Mouse (Mus musculus) natural killer cell, adult 2 months (primary cell): ENCODE measurements around the gene Olfr469.
"Not testable (repeated sequence)": the region's sequence is repeated elsewhere in the genome, so short reads cannot be mapped to it uniquely, and the experiment has no call there.

Experiments used
- DNase-seq, 2 experiments: peaks; one replicate each; pipeline ENCODE4 v3.0.0; 2022; ENCODE audit warnings: low spot score in 2 of 2

The Olfr469 gene

DNA sequence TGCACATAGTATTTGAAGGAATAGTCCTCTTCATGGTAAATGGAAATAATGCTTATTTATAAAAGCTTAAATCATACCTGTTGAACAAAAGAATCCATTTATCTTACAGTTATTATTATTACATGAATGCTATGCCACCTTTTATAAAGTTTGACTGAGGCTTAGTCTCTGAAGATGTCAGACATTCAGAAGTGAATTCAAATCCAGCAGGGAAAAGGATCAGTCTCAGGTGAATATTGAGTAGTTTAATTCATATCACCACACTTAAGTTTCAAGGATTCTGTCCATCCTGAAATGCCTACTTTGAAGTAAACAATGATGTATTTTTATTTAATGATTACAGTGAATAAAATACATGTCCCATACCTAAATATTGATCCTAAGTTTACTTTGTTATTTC lies at the start of gene Olfr469:
Olfr469 (minus strand) TSS at position 101 of the 400 bp plus-strand sequence.
- not testable (repeated sequence) for DNase-seq

DNA sequence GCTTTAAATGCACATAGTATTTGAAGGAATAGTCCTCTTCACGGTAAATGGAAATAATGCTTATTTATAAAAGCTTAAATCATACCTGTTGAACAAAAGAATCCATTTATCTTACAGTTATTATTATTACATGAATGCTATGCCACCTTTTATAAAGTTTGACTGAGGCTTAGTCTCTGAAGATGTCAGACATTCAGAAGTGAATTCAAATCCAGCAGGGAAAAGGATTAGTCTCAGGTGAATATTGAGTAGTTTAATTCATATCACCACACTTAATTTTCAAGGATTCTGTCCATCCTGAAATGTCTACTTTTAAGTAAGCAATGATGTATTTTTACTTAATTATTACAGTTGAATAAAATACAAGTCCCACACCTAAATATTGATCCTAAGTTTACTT lies 22.0 kb upstream of the Olfr469 start, which contains the start of gene Olfr470:
Olfr470 (minus strand) TSS at position 101 of the 400 bp plus-strand sequence.
- not testable (repeated sequence) for DNase-seq

DNA sequence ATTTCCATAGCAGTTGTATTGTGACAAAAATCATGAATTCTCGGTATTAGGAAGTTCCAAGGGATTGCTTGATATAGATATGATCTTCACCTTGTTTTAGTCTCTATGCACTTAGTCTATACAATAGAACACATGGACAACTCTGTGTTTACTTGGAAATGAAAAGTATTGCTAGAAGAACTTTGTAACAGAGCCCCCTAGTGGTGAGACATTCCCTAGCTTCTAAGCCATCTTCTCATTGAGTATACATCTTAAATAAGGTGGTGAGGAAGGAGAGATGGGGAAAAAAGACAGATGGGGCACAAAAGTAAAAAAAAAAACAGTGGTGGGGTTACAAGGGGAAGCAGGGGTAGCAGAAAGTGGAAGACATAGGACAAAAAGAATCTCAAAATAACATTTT lies 16.4 kb upstream of the Olfr469 start:
- DNase-seq, result no peak

GRCm38 (mm10) chr7:107823867-107824266 lies 1.5 kb downstream of the Olfr469 start:
- DNase-seq, result not testable (repeated sequence)

DNA sequence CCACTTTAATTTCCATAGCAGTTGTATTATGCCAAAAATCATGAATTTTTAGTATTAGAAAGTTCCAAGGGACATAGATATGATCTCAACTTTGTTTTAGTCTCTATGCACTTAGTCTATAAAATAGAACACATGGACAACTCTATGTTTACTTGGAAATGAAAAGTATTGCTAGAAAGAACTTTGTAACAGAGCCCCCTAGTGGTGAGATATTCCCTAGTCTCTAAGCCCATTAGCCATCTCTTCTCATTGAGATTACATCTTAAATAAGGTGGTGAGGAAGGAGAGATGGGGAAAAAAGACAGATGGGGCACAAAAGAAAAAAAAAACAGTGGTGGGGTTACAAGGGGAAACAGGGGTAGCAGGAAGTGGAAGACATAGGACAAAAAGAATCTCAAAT lies 5.9 kb downstream of the Olfr469 start:
- no peak for DNase-seq

DNA sequence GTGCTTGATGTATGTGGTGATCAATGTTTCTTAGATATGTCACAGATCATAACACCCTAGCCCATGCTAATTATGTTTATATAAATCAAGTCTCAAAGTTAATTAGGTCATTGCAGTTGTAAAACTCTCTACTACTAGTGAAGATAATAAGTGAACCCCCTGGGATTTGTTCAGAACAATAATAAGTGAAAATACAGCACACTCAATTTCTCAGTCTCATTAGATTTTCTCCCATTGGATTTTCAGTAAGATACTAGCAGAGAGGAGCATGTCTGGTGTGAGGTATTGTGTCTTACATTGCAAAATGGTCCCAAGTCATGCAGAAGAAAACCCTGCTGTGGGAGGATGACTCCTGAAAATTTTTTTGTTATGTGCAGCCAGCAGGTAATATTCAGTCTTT lies 13.4 kb downstream of the Olfr469 start, which contains the start of gene Olfr467:
Olfr467 (plus strand) TSS at position 301 of the 400 bp plus-strand sequence.
- DNase-seq, result no peak

DNA sequence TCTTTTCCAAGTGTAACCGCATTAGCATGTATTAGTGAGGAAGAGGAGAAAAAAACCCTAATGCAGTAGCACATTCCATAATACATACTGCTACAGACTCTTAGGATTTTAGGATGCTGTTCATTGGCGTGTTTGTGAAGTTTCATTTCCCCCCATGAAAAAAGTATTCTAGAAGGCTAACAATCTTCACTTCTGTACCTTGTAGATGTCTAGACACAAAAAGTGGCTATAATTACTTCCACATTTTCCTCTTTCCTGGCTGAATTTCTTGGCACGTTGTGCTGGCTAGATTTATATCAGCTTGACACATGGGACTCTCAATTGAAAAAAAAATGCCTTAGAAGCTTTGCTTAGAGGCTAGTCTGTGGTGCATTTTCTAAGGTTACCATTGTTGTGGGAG lies 23.2 kb downstream of the Olfr469 start:
- DNase-seq, result no peak

DNA sequence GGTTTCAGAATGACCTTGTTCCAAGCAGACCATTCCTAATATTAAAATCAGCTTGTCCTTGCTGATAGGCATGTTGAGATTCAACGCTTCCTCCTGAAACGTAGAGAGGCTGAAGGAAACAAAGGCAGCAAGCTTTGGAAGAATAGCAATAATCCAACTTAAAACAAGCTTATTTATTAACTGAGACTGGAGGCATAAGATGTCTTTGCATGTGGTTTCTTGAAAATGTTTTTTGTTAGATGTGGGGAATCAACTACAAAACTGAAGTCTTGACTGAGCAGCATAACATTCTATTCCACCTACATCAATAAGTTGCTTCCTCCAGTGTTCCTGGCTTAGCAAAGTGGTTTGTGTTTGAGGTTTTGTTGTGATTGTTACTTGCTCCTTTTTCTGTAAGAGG lies 24.2 kb downstream of the Olfr469 start, which contains the start of gene Ovch2:
Ovch2 (minus strand) TSS at position 101 of the 400 bp plus-strand sequence.
- no peak for DNase-seq

DNA sequence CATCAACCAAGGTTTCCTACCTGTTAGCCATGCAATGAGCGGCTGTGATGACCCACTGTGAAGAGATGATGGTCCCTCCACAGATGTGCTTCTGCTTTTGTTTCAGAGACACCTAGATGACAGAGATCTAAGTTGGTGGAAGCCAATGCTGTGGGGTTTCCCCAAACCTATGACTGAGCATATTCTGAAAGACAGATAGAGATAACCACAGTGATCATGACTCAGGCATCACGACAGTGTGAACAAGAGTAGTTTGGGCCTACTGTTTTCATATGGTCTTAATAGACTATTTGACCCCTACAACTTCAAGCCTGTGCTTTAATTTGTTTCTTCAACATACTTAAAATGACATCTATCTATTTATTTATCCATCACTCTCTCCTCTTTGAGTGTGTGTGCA lies 28.8 kb downstream of the Olfr469 start:
- DNase-seq, result no peak

- DNase-seq, result no peak
These were observed 37.2 kb downstream of the Olfr469 start for GRCm38 (mm10) chr7:107787977-107788620.

DNA sequence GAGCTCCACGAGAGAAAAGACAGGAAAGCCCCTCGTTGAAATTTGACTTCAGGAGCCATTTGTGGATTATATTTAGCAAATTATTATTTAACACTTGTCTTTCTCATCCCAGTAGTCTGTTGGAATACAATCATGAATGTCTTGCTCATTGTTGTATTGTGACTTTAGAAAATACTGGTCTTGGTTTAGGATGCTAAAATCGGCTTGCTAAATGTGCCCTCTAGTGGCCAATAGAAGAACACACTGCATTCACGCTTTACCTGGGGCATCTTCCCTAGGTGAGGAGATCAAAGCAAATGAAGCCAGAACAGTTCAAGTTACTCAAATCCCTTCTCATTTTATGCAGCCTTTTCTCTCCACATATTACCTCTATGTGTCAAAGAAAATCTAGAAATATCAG lies 45.7 kb downstream of the Olfr469 start:
- no peak for DNase-seq

DNA sequence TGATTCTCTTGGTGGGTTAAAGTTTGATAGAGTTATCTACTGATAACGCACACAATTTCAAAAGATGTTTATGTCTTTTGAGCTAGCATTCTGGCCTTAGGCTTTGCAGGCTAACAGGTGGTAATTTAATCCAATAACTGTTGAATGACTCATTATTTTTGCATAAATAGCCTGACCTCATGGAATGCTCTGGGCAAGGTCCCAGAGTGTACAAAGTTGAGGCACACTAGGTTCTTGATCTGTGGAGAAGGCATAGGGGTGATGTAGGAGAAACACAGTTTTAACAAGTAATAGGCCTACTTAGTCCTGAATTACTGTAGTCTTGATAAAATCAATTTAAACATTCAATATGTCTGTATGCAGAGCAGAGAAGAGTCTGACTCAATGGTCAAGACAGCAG lies 47.1 kb downstream of the Olfr469 start:
- DNase-seq, result no peak

GRCm38 (mm10) chr7:107770812-107771211 lies 54.5 kb downstream of the Olfr469 start:
- no peak for DNase-seq
